Mouse (Mus musculus) splenic B cell, adult 2 months (primary cell): Measurements from ENCODE around the gene Cfap157.

Experiments
- DNase-seq: peaks from one replicate; pipeline ENCODE4 v3.0.0-alpha.2; 2011; ENCODE audit warnings: low read depth, low spot score
- H3K27me3 ChIP-seq: 2 replicates; pipeline ENCODE4 v1.6.1; 2012; ENCODE audit warnings: mild to moderate bottlenecking, low read length, moderate library complexity, mixed read lengths; ENCODE audit not compliant: control insufficient read depth, poor library complexity, insufficient read depth, severe bottlenecking
- H3K36me3 ChIP-seq: 2 replicates; pipeline ENCODE4 v1.6.1; 2012; ENCODE audit warnings: mild to moderate bottlenecking, low read length, moderate library complexity, mixed read lengths; ENCODE audit not compliant: control insufficient read depth, poor library complexity, insufficient read depth, severe bottlenecking

Gene Cfap157

GRCm38 (mm10) chr2:32749082-32749481, 35.1 kb downstream of the Cfap157 start:
- H3K36me3 ChIP-seq = peaks cover 27% of the 10 kb centered on the region
- no peak for DNase-seq
- H3K27me3 ChIP-seq = no peaks in the 10 kb centered on the region

- Histone ChIP-seq H3K36me3 (peaks cover 17% of the 10 kb centered on the region), H3K27me3 (no peaks in the 10 kb centered on the region)
- DNase-seq = no peak
These were observed 39.8 kb downstream of the Cfap157 start for GRCm38 (mm10) chr2:32744272-32744982.

DNA sequence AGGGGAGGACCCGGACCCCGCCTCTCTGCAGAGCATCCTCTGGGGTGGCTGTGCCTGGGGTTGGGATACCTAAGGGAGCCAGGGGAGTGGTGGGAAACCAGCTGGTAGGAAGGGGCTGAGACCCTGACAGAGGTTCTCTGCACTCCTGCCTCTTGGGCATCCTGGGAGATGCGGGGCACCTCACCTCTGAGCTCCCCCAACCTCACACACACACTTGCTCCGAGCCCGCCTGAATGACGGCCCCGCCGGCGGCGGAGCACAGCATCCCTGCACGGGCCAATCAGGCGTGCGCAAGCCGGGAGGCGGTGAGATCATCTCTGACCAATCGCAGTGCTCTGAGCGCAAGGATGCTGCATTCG, 42.1 kb downstream of the Cfap157 start:
- H3K27me3 ChIP-seq = no peaks in the 10 kb centered on the region
- peaks cover 15% of the 10 kb centered on the region for H3K36me3 ChIP-seq
- no peak for DNase-seq

DNA sequence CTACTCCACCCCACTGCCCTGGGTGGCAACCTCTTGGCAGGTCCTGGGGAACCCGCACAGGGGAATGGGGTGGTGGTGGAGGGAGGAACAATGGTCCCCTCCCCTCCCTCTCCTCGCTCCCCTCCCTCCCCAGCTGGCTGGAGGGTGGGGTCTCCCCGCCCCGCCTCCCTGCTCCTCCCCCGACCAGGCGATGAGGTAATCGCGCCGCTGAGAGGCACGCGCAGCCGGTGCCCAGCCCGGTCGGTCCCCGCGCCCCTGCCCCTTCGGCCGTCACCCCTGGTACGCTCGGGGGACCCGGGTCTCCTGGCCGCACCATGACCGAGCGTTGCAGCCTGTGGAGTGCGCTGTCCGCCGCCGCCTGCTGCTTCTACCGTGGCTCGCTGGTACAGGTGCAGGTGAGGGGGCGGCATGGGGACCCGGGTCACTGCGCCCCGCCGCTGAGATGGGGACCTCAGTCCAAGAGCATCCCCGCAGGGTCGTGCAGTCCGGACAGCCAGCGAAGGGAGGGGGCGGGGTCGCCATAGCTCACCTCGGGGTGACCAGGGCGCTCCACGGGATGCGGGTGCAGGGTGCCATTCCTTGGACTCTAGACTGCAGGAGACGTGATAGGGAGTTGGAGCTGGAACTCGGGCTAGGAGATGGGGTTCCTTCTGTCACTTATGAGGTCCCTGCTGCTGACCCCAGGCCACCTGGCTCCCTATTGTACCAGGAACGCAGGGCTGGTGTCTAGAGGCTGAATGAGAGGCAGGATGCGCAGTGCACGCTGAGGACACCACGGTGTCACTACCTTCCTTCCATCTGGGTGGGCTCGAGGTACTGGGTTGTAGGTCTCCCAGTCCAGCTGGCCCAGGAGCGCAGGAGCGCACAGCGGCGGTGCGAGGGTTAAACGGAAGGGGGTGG, 42.7 kb downstream of the Cfap157 start:
- Histone ChIP-seq H3K36me3 (peaks cover 11% of the 10 kb centered on the region), H3K27me3 (no peaks in the 10 kb centered on the region)
- no peak for DNase-seq

GRCm38 (mm10) chr2:32740916-32741272, 43.3 kb downstream of the Cfap157 start, which contains the start of gene 6330409D20Rik:
Gene 6330409D20Rik (minus strand): TSS chr2:32741016.
- Histone ChIP-seq H3K27me3 (no peaks in the 10 kb centered on the region), H3K36me3 (peaks cover 11% of the 10 kb centered on the region)
- no peak for DNase-seq

DNA sequence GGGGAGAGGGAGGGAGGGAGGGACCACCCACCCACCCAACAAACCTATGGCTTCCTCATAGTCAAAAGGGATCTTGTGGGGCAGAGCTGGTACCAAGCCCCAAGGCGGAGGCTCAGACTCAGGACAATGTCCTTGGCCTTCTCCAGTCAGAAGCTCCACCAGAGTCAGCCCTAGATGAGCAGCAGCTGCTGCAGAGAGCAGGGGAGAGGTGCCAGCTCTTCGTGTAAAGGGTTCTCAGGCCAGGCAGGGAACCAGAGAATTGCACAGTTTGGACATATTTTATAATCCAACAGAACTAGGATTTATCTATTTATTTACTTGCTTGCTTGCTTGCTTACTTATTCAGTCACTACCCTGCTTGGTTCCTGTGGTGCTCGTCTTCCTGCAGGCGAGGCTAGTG, 44.9 kb downstream of the Cfap157 start:
- Histone ChIP-seq H3K27me3 (no peaks in the 10 kb centered on the region), H3K36me3 (peaks cover 8% of the 10 kb centered on the region)
- no peak for DNase-seq

DNA sequence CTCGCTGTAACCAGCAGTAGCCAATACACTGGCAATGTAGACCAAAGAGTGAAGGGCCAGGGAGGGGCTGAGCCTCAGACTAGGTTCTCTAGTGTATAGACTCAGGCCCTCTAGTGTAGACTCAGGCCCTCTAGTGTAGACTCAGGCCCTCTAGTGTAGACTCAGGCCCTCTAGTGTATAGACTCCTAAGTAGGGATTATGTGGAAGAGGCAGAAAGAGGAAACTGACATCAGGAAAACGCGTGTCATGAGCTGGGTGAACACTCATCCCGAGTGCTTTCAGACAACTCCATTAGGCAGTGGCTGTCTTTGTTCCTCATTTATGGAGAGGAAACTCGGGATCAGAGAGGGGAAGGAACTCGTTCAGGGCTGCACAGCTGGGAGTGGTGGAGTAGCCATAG, 47.2 kb downstream of the Cfap157 start:
- no peak for DNase-seq
- peaks cover 4% of the 10 kb centered on the region for H3K36me3 ChIP-seq
- H3K27me3 ChIP-seq = no peaks in the 10 kb centered on the region

GRCm38 (mm10) chr2:32736306-32736829, 47.9 kb downstream of the Cfap157 start:
- H3K36me3 ChIP-seq = peaks cover 3% of the 10 kb centered on the region
- no peaks in the 10 kb centered on the region for H3K27me3 ChIP-seq
- no peak for DNase-seq

- Histone ChIP-seq H3K36me3 (peaks cover 1% of the 10 kb centered on the region), H3K27me3 (no peaks in the 10 kb centered on the region)
- DNase-seq = no peak
These were observed 49.3 kb downstream of the Cfap157 start for GRCm38 (mm10) chr2:32734933-32735332.

- no peaks in the 10 kb centered on the region for H3K27me3 ChIP-seq
- no peak for DNase-seq
- H3K36me3 ChIP-seq = peaks cover 5% of the 10 kb centered on the region
These were observed 49.7 kb downstream of the Cfap157 start for GRCm38 (mm10) chr2:32734480-32734879.

DNA sequence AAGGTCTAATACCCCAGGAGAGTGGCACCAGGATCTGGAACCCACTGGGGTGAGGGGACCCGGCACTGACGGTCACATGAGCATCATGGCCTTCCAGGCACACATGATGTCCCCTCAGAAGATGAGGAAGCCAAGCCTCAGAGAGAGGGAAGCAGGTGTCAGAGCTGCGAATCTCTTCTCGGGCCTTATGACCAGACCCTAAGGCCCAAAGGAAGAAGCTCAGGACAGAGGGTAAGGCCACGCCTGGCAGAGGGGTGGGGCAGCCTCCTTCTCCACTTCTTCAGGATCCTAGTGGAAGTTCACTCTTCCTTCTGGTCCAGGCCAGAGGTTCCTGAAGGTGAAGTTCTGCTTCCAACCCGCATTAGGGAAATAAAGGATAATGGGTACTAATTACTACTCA, 51.5 kb downstream of the Cfap157 start:
- no peak for DNase-seq
- H3K36me3 ChIP-seq = peaks cover 6% of the 10 kb centered on the region
- no peaks in the 10 kb centered on the region for H3K27me3 ChIP-seq

DNA sequence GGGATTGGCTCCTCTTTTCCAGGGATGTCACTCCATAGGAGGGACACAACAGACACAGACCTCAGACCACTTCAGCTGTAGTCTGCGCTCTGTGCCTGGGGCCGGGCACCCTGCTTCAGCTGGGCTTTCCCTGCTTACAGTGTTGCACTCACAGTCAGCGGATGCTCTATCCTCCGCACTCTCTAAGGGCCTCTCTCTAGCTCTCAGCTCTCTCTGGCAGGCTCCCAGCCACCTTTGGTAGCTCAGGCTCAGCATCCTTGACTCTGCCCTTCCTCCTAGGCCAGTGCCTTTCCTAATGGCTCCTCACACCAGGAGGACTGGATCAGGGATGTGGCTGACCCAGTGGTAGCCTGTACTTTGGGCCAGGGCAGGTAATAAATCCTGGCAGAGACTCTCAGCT, 52.3 kb downstream of the Cfap157 start:
- H3K27me3 ChIP-seq = no peaks in the 10 kb centered on the region
- DNase-seq = no peak

DNA sequence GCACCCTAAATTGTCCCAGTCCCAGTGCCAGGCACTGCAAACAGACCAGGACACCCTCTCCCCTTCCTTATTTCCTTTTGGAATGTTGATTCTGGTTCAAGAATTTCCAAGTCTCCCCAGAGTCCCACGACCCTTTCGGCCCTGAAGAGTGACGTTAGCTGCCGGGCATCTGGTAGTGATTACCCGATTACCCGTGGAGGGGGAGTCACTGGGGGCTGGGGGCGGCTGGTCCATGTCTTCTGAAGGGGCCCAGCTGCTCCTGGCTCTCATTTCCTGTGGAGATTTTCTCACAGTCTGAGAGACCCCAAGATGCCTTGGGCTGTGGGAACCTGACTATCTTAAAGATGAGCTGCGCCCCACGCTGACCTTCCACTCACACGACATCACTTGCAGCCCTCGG, 53.4 kb downstream of the Cfap157 start:
- H3K27me3 ChIP-seq = no peaks in the 10 kb centered on the region
- H3K36me3 ChIP-seq = peaks cover 8% of the 10 kb centered on the region
- no peak for DNase-seq

More for the DNA sequence above, 52.3 kb downstream of the Cfap157 start:
- H3K36me3 ChIP-seq = peaks cover 5% of the 10 kb centered on the region

DNA sequence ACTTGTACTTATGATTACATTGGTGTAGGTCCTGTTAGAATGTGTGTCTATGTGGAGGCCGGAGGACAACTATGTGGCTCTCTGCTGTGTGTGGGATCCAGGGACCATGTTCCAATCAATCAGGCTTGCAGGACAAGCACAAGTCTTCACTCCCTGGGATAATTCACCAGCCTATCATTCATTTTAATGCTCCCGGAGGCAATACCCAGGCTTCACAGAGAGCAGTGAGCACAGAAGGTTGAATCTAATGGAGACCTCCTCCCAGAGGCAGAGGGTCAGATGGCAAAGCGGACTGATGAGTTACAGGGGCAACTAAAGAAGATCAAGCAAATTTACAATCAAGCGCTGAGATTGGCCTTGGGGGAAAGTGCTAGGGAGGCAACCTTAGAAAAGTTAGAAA, 54.7 kb downstream of the Cfap157 start:
- no peak for DNase-seq
- peaks cover 10% of the 10 kb centered on the region for H3K36me3 ChIP-seq
- H3K27me3 ChIP-seq = no peaks in the 10 kb centered on the region

DNA sequence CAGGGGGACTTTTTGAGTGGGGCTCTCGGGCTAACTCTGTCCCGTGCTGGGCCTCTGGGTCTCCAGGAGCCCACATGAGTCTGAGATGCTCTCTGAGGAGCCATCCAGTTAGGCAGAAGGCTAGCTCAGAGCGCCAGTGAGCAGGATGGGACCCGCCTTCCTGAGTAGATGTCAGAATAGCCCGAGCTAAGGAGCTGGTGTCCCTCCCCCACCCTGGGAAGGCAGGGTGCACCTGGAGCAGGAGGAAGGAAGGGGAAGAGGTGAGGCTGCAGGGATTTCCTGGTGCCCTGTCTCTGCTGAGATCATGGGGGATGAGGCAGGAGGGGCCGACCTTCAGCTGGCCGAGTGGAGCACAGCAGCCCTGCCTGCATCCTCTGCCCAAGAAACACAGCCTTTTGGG, 55.8 kb downstream of the Cfap157 start:
- H3K36me3 ChIP-seq = peaks cover 11% of the 10 kb centered on the region
- DNase-seq = no peak
- H3K27me3 ChIP-seq = no peaks in the 10 kb centered on the region
